Mouse (Mus musculus) intestine, embryonic 16.5 days (tissue): ENCODE measurements around the gene Phox2b. TPM values are rescaled to one million over a fixed set of nuclear protein-coding genes. Genes with fewer than 3 reads are reported as not detected.
A peak's percentile ranks its signal among the peaks of the same experiment; 100 is the strongest.

Source experiments
- ATAC-seq: fragments of 200-750 bp; cut with Nextera tagmentation; 2 replicates; pipeline ENCODE4 v1.8.0; 2017; ENCODE audit warnings: moderate TSS enrichment, moderate library complexity
- H3K27ac ChIP-seq: fragments of 300-500 bp; sonication (generic); 2 replicates; pipeline ENCODE4 v1.5.1; 2014; ENCODE audit warnings: mild to moderate bottlenecking, low read length
- H3K27me3 ChIP-seq: fragments of 300-500 bp; sonication (generic); replicated peaks from 2 replicates; pipeline ENCODE4 v1.6.1; 2014; ENCODE audit warnings: low read length, control low read depth, mixed read lengths; ENCODE audit not compliant: control insufficient read depth, insufficient read depth
- H3K36me3 ChIP-seq: fragments of 300-500 bp; sonication (generic); 2 replicates; pipeline ENCODE4 v1.6.1; 2014; ENCODE audit warnings: low read length, control low read depth; ENCODE audit not compliant: control insufficient read depth, insufficient read depth
- H3K4me1 ChIP-seq: fragments of 300-500 bp; sonication (generic); 2 replicates; pipeline ENCODE4 v1.6.1; 2014; ENCODE audit warnings: low read length, control low read depth, mixed read lengths; ENCODE audit not compliant: control insufficient read depth, insufficient read depth
- H3K4me2 ChIP-seq: fragments of 300-500 bp; sonication (generic); 2 replicates; pipeline ENCODE4 v1.6.1; 2014; ENCODE audit warnings: low read depth, low read length, control low read depth
- H3K4me3 ChIP-seq: fragments of 300-500 bp; sonication (generic); 2 replicates; pipeline ENCODE4 v1.5.1; 2014; ENCODE audit warnings: mild to moderate bottlenecking, low read length
- H3K9ac ChIP-seq: fragments of 300-500 bp; sonication (generic); 2 replicates; pipeline ENCODE4 v1.6.1; 2014; ENCODE audit warnings: low read depth, low read length
- H3K9me3 ChIP-seq: fragments of 300-500 bp; sonication (generic); 2 replicates; pipeline ENCODE4 v1.6.1; 2016; ENCODE audit warnings: low read length, control low read depth; ENCODE audit not compliant: control insufficient read depth
- WGBS: fragments of 180-500 bp; shearing (Covaris S2); extraction: QIAGEN DNeasy Blood & Tissue Kit; methylation state at CpG from one replicate; pipeline ENCODE4 v1.1.7; 2014; 5-methylcytosine and 5-hydroxymethylcytosine counted together
- polyA plus RNA-seq: library from polyadenylated mRNA; unstranded; fragments of >200 nt; fragmentation: Nextera tagmentation; extraction: Ambion mirVana; gene quantifications from 2 replicates; pipeline ENCODE4 v1.2.1, GENCODE M21; 2015

Gene Phox2b
- polyA plus RNA-seq, 1 experiment from 2014 or later = 15.9 TPM

DNA sequence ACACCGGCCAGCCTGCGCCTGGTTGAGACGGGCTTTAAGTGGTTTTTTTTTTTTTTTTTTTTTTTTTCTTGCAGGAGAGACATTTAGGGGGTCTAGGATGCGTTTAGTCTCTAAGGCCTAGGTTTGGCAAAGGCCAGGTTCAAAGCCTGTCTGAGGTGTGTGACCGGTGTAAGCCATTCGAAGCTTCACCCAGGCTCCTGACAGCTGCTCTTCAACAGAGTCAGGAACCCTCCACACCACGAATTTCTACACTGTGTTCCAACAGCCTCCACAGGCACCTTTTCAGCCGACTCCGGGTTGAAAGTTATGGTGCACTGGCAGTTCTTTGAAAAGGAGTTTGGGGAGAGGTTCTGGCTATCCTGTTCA is 2.3 kb upstream of the Phox2b start:
- H3K4me3 ChIP-seq = no peak overlapping the region
- no peaks in the 10 kb centered on the region for H3K36me3 ChIP-seq
- no peak overlapping the region for H3K4me2 ChIP-seq
- H3K27me3 ChIP-seq = peaks cover 68% of the 10 kb centered on the region
- H3K9ac ChIP-seq = no peak overlapping the region
- no peak for ATAC-seq
- H3K9me3 ChIP-seq = no peaks in the 10 kb centered on the region
- peaks cover under 1% of the 10 kb centered on the region; the same call in 1 of the 2 replicates for H3K4me1 ChIP-seq
- H3K27ac ChIP-seq = peak overlapping the region; percentile 21
- 1% methylated on average over 9 of the region's 9 CpGs for WGBS

DNA sequence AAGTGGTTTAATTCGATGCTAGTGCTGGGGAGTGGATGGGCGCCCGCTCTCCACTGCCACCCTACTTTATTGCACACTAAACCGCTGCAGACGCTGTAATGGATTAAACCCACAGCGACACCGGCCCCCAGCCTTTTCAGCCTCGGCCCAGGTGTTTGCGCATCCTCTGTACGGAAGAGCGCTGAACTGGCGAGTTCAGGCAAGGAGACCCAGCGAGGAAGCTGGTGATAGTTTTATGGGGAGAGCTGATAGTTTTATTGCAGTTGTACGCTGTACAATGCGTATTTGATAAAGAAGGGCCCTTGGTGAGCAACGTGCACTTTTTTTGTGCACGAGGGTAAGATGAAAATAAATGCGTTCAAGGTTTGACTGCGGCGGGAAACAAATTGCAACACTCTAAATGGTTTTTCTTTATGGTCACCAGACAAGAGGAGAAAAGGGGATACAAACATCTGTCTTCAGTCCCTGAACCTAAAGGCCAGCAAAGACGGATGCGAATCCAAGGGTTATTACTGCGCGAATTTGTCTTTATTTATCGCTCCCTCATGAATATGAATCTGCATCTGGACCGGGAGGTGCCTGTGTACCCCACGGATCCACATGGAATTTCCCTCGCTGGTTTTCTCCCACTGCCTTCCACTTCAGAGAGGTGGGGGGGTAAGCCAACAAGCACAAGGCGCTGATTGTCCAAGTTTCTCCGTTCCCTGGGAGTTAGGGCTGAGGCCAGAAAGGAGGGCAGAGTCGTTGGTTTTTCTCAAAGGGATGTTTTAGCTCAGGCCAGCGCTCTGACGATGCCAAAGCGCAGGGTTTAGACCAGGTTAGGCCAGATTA is 1.7 kb upstream of the Phox2b start:
- 3% methylated on average over 34 of the region's 34 CpGs for WGBS
- Histone ChIP-seq H3K9ac (no peak overlapping the region), H3K4me3 (no peak overlapping the region), H3K9me3 (no peaks in the 10 kb centered on the region), H3K36me3 (no peaks in the 10 kb centered on the region), H3K27ac (no peak overlapping the region), H3K4me2 (no peak overlapping the region), H3K4me1 (peaks cover 6% of the 10 kb centered on the region; the same call in 1 of the 2 replicates), H3K27me3 (peaks cover 74% of the 10 kb centered on the region)
- ATAC-seq = peak; percentile 33; the same call in 1 of the 2 replicates

DNA sequence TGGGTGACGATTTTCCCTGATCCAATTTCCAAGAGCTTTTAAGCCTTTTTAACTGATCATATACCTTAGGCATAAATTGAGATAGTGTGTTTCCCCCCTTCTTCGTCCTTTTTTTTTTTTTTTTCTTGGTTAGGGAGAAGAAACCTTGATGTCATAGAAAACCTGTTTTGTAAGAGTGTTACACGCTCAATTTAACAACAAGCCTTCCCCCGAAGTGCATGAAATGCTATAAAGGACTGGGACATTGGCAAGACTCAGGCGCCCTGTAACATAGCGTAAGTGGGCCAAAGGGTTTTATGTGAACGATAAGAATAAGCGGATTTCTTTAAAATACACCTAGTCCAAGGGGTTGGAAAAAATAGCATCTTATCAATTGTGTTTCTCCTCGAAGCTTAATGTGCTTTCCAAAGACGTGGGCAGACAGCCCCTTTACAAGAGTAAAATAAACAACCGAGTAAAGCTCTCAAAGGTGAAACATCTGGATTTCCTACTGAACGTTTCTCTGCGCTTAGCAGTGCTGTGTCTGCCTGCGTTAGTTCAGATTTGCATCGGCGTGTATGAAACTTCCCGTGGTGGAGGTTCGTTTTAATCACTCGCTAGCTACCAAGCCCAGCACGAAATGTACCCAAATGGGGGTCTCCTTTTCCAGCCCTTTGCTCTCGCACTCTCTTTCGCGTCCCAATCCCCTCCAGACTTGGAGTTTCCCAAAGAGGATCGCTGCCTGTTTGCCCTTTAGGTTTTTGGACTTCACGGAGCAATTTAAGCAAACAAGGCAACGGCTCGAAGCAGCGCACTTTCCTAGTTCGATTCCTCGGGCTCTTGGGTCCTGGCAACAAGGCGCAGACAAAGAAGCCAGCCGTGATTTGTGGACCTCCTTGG is 531 bp upstream of the Phox2b start:
- Histone ChIP-seq H3K4me3 (no peak overlapping the region), H3K27me3 (peaks cover 79% of the 10 kb centered on the region), H3K9ac (no peak overlapping the region), H3K9me3 (no peaks in the 10 kb centered on the region), H3K4me2 (no peak overlapping the region), H3K4me1 (peaks cover 6% of the 10 kb centered on the region; the same call in 1 of the 2 replicates), H3K36me3 (no peaks in the 10 kb centered on the region), H3K27ac (0 out of 2 replicates have a peak overlapping the region, but pooled peaks have one; percentile 3)
- ATAC-seq = no peak
- 2% methylated on average over 32 of the region's 32 CpGs for WGBS

DNA sequence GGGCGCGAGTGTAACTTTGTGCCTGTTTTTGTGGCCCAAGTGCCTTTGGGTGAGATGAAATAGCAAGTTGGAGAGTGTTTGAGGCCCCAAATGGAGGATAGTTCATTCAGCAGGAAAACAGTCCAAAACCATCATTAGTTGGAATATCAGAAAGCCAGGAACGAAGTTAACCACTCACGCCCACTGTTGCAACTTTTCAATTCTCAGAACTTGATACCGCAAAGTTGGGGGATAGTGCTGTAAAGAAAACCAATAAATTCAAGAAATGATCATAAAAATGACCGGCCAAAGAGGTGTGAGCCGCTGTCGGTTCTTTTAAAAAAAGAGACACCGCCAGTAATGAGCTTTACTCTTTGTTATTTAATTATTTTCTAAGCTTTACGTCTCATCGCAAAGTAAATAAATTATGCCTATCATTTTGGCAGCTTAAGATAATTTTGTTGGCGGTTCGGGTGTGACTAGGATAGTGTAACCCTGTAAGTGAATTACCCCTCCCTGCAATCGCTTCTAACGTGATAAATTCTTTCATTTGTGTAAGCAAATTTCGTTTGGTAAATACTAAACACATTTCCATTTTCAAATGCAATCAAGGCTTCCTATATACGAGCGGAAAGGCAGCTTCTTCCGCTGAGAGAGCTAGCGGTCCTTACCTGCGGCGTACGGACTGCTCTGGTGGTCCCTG is 909 bp downstream of the Phox2b start:
- 2% methylated on average over 23 of the region's 23 CpGs for WGBS
- no peaks in the 10 kb centered on the region for H3K9me3 ChIP-seq
- no peaks in the 10 kb centered on the region for H3K36me3 ChIP-seq
- peak overlapping the region; percentile 4 for H3K4me3 ChIP-seq
- no peak overlapping the region for H3K4me2 ChIP-seq
- no peak for ATAC-seq
- H3K27me3 ChIP-seq = peaks cover 75% of the 10 kb centered on the region
- H3K27ac ChIP-seq = peak overlapping the region; percentile 51
- 0 out of 2 replicates have a peak overlapping the region, but pooled peaks have one; percentile 0 for H3K9ac ChIP-seq
- H3K4me1 ChIP-seq = peaks cover 6% of the 10 kb centered on the region; the same call in 1 of the 2 replicates

DNA sequence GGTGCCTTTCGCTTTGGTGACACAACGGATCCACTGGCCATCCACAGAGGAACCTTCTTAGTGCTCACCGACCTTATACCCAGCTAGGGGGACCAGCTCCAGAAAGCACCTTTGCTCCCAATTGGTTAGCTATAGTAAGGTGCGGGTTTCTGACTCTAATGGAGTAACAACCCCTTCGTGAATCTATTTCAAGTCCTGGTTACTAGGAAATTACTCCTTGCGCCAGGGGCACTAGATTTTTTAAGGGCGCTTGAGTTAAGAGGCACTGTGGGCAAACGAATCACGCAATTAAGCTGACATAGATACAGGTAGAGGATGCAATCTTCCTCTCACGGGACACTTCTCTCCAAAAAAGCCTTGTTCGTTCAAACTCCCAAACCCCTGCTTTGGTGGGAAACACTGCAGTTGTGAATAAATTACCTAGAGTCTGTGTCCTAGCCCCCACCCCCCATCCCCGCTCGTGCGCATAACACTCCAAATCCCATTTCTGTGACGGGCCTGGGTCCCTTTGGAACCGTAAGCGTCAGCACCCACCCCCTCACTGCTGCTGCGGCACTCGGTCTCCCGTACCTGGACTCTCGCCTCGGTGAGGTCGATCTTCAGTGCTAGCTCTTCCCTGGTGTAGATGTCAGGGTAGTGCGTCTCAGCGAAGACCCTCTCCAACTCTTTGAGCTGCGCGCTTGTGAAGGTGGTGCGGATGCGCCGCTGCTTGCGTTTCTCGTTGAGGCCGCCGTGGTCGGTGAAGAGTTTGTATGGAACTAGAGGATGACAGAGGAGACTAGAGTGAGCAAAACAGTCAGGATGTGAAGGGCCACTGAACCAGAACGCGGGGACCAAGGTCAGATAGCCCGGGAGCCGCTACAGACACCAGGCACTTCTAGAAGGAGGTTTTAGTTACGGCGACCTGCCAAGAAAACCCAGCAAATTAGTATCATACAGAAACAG is 1.7 kb downstream of the Phox2b start:
- Histone ChIP-seq H3K27ac (peak overlapping the region; percentile 51), H3K4me3 (peak overlapping the region; percentile 4), H3K36me3 (no peaks in the 10 kb centered on the region), H3K4me2 (no peak overlapping the region), H3K27me3 (peaks cover 74% of the 10 kb centered on the region), H3K9me3 (no peaks in the 10 kb centered on the region), H3K4me1 (peaks cover 6% of the 10 kb centered on the region; the same call in 1 of the 2 replicates), H3K9ac (no peak overlapping the region; the same call in 1 of the 2 replicates)
- 2% methylated on average over 41 of the region's 41 CpGs for WGBS
- no peak for ATAC-seq

DNA sequence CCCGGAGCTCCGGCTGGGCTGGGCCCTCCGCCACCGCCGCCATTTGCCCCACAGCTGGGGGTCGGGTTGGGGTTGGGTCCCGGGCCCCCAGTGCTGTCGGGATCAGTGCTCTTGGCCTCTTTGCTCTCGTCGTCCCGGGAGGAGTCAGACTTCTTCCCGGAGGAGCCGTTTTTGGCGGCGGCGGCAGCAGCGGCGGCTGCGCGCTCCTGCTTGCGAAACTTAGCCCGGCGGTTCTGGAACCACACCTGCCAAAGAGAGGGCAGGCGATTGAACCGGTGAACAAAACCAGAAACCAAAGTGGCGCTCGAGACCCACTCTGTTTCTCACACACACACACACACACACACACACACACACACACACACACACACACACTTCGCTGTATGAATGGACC is 2.7 kb downstream of the Phox2b start:
- Histone ChIP-seq H3K4me2 (peak overlapping the region; percentile 48), H3K4me1 (peaks cover 6% of the 10 kb centered on the region; the same call in 1 of the 2 replicates), H3K27ac (peak overlapping the region; percentile 13), H3K4me3 (peak overlapping the region; percentile 45), H3K9ac (peak overlapping the region; percentile 48; the same call in 1 of the 2 replicates), H3K36me3 (no peaks in the 10 kb centered on the region), H3K9me3 (no peaks in the 10 kb centered on the region), H3K27me3 (peaks cover 73% of the 10 kb centered on the region)
- ATAC-seq = no peak
- WGBS = under 1% methylated on average over 27 of the region's 28 CpGs

DNA sequence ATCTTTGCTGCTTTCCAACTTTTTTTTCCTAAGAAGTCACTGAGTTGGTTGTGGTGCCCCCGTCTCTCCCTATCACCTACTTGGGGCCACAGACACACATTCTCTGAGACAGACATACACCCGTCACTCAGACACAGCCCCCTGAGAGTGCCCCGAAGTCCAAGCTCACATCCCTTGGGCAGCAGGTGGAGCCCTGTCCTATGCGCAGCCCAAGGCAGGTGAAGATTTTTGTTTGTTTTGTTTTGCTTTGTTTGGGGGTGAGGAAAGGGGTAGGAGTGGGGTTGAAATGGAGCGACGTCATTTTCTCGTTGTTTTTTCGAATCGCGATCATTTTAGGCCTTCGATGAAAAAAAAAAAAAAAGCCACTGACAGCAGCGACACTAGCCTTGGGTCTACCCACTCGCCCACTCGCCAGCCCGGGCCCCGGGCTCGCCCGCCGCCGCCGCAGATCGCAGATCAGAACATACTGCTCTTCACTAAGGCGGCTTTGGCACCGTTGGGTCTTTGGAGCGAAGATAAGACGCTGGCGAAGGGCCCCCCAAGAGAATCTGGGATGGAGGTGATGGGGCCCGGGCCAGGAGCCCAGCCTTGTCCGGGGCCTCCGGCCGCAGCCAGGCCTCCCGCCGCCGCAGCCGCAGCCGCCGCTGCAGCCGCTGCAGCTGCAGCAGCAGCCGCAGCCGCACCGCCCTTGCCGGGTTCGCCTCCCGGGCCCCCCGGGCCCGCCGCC is 3.3 kb downstream of the Phox2b start:
- Histone ChIP-seq H3K27ac (peak overlapping the region; percentile 13), H3K4me1 (peaks cover 6% of the 10 kb centered on the region; the same call in 1 of the 2 replicates), H3K4me2 (peak overlapping the region; percentile 48), H3K9ac (peak overlapping the region; percentile 48; the same call in 1 of the 2 replicates), H3K4me3 (peak overlapping the region; percentile 45), H3K27me3 (peaks cover 70% of the 10 kb centered on the region), H3K36me3 (no peaks in the 10 kb centered on the region), H3K9me3 (no peaks in the 10 kb centered on the region)
- ATAC-seq = no peak
- WGBS = 1% methylated on average over 44 of the region's 47 CpGs

DNA sequence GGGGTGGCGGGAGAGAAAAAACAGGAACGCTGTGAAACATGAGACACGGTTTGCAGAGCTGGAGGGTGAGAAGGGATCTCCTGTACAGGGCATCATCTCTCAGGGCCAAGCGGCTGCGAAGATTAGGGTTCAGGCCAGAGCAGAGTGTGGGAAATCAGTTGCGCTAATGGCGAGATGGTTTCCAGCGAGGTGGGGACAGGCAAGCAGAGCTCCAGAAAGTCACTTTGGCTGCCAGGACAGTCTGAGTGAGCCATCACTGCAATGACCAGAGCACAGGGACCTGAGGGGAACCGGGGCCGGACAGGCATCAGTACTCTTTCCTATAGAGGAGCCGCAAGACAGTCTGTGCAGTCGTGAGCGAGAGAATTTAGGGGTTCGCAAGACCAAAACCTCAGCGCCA is 3.9 kb downstream of the Phox2b start:
- 3% methylated on average over 15 of the region's 15 CpGs for WGBS
- Histone ChIP-seq H3K9me3 (no peaks in the 10 kb centered on the region), H3K4me3 (peak overlapping the region; percentile 23), H3K9ac (0 out of 2 replicates have a peak overlapping the region, but pooled peaks have one; percentile 5), H3K4me1 (peaks cover 6% of the 10 kb centered on the region; the same call in 1 of the 2 replicates), H3K36me3 (no peaks in the 10 kb centered on the region), H3K27ac (no peak overlapping the region), H3K27me3 (peaks cover 72% of the 10 kb centered on the region), H3K4me2 (no peak overlapping the region)
- no peak for ATAC-seq
